Mouse (Mus musculus) heart, adult 2 months (tissue): ENCODE measurements around the gene Tmem129.

Experiments used
- CTCF ChIP-seq: fragments of 200-600 bp; IDR thresholded peaks from 2 replicates; pipeline ENCODE4 v1.8.1; 2022; ENCODE audit warnings: antibody characterized with exemption, mild to moderate bottlenecking, moderate library complexity
- EP300 ChIP-seq: fragments of 200-500 bp; IDR thresholded peaks from 2 replicates; pipeline ENCODE4 v1.6.1; 2011; ENCODE audit warnings: low read depth, low read length, control low read depth; ENCODE audit not compliant: insufficient read depth
- POLR2A ChIP-seq: fragments of 200-500 bp; IDR thresholded peaks from 2 replicates; pipeline ENCODE4 v1.6.1; 2011; ENCODE audit warnings: mild to moderate bottlenecking, low read depth, low read length, control low read depth; ENCODE audit not compliant: insufficient read depth

DNA sequence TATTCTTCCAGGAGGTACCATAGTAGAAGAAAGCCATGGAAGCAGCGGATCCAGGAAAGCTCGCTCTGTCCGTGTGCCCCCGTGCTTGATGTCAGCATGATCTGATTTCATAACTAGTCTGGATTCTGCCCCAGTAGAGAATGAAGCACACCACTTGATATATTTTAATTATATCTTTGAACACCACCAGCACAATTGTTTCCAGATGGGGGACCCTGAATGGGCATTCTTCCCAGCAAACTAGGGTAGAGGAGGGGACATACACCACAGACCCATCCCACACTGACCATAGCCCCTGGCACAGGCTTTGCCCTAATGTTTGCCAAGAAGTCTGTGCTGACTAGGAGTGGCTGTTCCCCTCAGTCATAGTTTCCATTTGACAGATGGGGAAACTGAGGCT is 26.7 kb upstream of the Tmem129 start:
- no peak for TF ChIP-seq POLR2A
- TF ChIP-seq EP300 = no peak
- no peak for TF ChIP-seq CTCF
